Mouse (Mus musculus) forebrain, embryonic 16.5 days (tissue): Measurements from ENCODE around the gene Myh7. TPM values are rescaled to one million over a fixed set of nuclear protein-coding genes. Genes with fewer than 3 reads are reported as not detected.
"Not testable (repeated sequence)": the region's sequence is repeated elsewhere in the genome, so short reads cannot be mapped to it uniquely, and the experiment has no call there.

Source experiments
- ATAC-seq: fragments of 200-750 bp; cut with Nextera tagmentation; 2 replicates; pipeline ENCODE4 v1.8.0; 2017; ENCODE audit warnings: mild to moderate bottlenecking, moderate library complexity
- H3K27ac ChIP-seq: fragments of 300-500 bp; sonication (generic); 2 replicates; pipeline ENCODE4 v1.5.1; 2014; ENCODE audit warnings: low read length, control low read depth
- H3K27me3 ChIP-seq: fragments of 300-500 bp; sonication (generic); replicated peaks from 2 replicates; pipeline ENCODE4 v1.6.1; 2014; ENCODE audit warnings: low read length; ENCODE audit not compliant: control insufficient read depth, insufficient read depth
- H3K36me3 ChIP-seq: fragments of 300-500 bp; sonication (generic); 2 replicates; pipeline ENCODE4 v1.6.1; 2014; ENCODE audit not compliant: control insufficient read depth, insufficient read depth
- H3K4me1 ChIP-seq: fragments of 300-500 bp; sonication (generic); replicated peaks from 2 replicates; pipeline ENCODE4 v1.6.1; 2014; ENCODE audit warnings: low read length; ENCODE audit not compliant: control insufficient read depth, insufficient read depth
- H3K4me2 ChIP-seq: fragments of 300-500 bp; sonication (generic); 2 replicates; pipeline ENCODE4 v1.6.1; 2014; ENCODE audit warnings: mild to moderate bottlenecking, low read length, control low read depth
- H3K4me3 ChIP-seq: fragments of 300-500 bp; sonication (generic); replicated peaks from 2 replicates; pipeline ENCODE4 v1.5.1; 2014; ENCODE audit warnings: mild to moderate bottlenecking, low read length, control low read depth
- H3K9ac ChIP-seq: fragments of 300-500 bp; sonication (generic); replicated peaks from 2 replicates; pipeline ENCODE4 v1.6.1; 2014; ENCODE audit warnings: low read depth, low read length, control low read depth
- H3K9me3 ChIP-seq: fragments of 300-500 bp; sonication (generic); 2 replicates; pipeline ENCODE4 v1.6.1; 2016; ENCODE audit warnings: low read length; ENCODE audit not compliant: control insufficient read depth
- WGBS: fragments of 180-500 bp; shearing (Covaris S2); extraction: QIAGEN DNeasy Blood & Tissue Kit; methylation state at CpG from one replicate; pipeline ENCODE4 v1.1.7; 2014; 5-methylcytosine and 5-hydroxymethylcytosine counted together
- polyA plus RNA-seq: library from polyadenylated mRNA; unstranded; fragments of >200 nt; fragmentation: Nextera tagmentation; extraction: Ambion mirVana; gene quantifications from 2 replicates; pipeline ENCODE4 v1.2.1, GENCODE M21; 2015

Myh7 gene
- polyA plus RNA-seq, 1 experiment from 2014 or later, result 7.4 TPM

DNA sequence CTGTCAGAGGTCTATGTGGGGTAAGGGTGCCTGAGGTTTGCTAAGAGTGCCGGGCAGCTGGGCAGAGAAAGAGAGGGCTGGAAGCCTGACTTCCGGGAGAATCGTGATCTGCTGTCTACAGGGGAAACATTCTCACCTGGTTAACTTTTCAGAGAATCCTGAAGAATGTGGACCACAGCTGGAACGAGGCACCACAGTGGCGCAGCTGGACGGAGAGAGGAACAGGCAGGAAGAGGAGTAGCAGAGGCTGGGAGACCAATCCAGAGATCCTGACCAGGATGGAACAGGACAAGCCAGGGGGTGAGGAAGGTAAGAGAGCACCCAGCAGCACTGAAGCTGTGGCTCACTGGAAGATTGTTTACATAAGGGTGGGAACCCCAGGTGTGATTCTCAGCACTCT is 28.8 kb downstream of the Myh7 start:
- H3K9me3 ChIP-seq, result no peaks in the 10 kb centered on the region
- no peak overlapping the region for H3K9ac ChIP-seq
- no peak overlapping the region for H3K4me3 ChIP-seq
- no peak overlapping the region for H3K27ac ChIP-seq
- no peak for ATAC-seq
- no peaks in the 10 kb centered on the region for H3K36me3 ChIP-seq
- 78% methylated on average over 6 of the region's 6 CpGs for WGBS
- no peaks in the 10 kb centered on the region for H3K4me1 ChIP-seq
- H3K4me2 ChIP-seq, result no peak overlapping the region
- no peaks in the 10 kb centered on the region for H3K27me3 ChIP-seq

DNA sequence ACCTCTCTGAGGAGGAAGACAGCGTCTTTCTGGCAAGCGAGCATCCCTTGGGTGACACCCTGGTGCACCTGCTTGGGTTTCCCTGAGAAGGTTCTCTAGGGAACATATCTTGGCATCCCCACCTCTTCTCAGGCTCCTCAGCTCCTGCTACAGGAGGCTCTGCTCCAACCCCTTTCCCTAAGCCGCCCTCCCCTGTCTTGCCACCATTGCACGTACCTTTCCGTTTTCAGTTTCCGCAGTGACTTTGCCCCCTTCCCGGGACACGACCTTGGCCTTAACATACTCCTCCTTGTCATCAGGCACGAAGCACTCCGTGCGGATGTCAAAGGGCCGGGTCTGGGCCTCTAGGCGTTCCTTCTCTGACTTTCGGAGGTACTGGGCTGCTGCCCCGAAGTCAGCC is 29.4 kb downstream of the Myh7 start:
- WGBS, result 88% methylated on average over 15 of the region's 15 CpGs

DNA sequence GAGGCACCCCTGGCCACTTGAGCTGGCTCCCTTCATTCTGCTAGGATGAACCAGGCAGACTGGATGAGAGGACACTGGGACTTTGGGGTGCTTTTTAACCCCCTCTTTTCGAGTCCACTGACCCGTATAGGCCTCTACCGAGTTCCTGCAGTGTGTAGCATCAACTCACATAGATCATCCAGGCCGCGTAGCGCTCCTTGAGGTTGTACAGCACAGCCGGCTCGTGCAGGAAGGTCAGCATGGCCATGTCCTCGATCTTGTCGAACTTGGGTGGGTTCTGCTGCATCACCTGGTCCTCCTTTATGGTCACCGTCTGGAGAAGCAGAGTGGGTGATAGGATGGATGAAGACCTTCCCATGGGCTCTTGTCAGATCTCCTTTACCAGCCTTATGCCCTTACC is 30.7 kb downstream of the Myh7 start:
- WGBS, result 92% methylated on average over 11 of the region's 11 CpGs
- Histone ChIP-seq H3K4me1 (no peaks in the 10 kb centered on the region), H3K4me2 (no peak overlapping the region), H3K36me3 (no peaks in the 10 kb centered on the region), H3K9ac (no peak overlapping the region), H3K27me3 (no peaks in the 10 kb centered on the region), H3K4me3 (no peak overlapping the region), H3K27ac (no peak overlapping the region), H3K9me3 (no peaks in the 10 kb centered on the region)
- no peak for ATAC-seq

More for the DNA sequence above, 29.4 kb downstream of the Myh7 start:
- ATAC-seq, result no peak
- Histone ChIP-seq H3K4me1 (no peaks in the 10 kb centered on the region), H3K9me3 (no peaks in the 10 kb centered on the region), H3K36me3 (no peaks in the 10 kb centered on the region), H3K9ac (no peak overlapping the region), H3K4me3 (no peak overlapping the region), H3K27ac (no peak overlapping the region), H3K27me3 (no peaks in the 10 kb centered on the region), H3K4me2 (no peak overlapping the region)

DNA sequence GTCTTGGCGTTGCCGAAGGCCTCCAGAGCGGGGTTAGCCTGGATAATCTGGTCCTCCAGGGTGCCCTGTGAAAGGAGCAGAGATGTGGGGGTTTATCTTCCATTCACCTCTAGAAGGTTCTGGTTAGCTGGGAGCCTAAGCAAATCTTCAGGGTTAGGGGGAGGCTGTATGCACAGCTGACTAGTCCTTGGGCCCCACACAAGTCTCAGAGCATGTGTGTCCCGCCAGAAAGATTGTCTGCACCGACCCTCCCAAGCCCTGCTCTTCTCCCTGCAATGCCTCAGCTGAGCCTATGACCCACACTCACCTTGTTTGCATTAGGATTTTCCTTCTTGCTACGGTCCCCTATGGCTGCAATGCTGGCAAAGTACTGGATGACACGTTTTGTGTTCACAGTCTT is 31.7 kb downstream of the Myh7 start:
- no peak overlapping the region for H3K4me2 ChIP-seq
- H3K4me1 ChIP-seq, result no peaks in the 10 kb centered on the region
- no peak overlapping the region for H3K27ac ChIP-seq
- ATAC-seq, result no peak
- no peaks in the 10 kb centered on the region for H3K27me3 ChIP-seq
- H3K36me3 ChIP-seq, result no peaks in the 10 kb centered on the region
- H3K9me3 ChIP-seq, result no peaks in the 10 kb centered on the region
- WGBS, result 87% methylated on average over 7 of the region's 7 CpGs
- no peak overlapping the region for H3K9ac ChIP-seq
- no peak overlapping the region for H3K4me3 ChIP-seq

DNA sequence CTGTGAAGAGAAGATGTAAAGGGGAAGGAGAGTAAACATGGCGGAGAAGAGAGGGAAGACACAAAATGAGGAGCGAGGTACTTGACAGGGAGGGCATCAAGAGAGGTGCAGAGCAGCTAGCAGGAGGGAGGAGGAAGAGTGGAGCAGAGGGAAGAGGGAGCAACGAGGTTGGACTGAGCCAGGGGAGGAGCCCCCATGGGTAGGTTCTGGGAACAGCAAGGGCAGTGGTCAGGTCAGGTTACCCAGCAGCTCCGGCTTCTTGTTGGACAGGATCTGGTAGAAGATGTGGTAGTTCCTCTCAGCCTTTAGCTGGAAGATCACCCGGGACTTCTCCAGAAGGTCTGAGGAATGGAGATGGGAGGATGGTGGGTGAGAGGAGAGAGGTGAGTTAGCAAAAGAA is 32.9 kb downstream of the Myh7 start:
- H3K9ac ChIP-seq, result no peak overlapping the region
- H3K9me3 ChIP-seq, result no peaks in the 10 kb centered on the region
- no peaks in the 10 kb centered on the region for H3K4me1 ChIP-seq
- no peak overlapping the region for H3K4me3 ChIP-seq
- no peaks in the 10 kb centered on the region for H3K36me3 ChIP-seq
- H3K27ac ChIP-seq, result no peak overlapping the region
- no peak for ATAC-seq
- H3K27me3 ChIP-seq, result no peaks in the 10 kb centered on the region
- no peak overlapping the region for H3K4me2 ChIP-seq
- 91% methylated on average over 5 of the region's 5 CpGs for WGBS

DNA sequence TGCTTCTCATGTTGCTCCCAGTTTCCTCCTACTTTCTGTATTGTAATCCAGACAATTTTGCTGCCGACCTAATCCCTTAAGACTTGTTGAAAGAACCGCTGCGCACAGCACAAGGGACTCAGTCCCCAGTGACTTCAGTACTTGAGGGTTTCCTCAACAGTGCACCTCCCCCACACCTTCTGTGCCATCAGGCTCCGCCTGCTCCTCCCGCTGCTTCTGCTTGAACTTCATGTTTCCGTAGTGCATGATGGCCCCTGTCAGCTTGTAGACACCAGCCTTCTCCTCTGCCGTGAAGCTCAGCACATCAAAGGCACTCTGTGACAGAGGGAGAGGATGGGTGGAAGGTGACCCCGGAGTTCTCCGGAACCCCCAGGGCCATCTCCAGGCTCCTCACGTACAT is 33.7 kb downstream of the Myh7 start:
- Histone ChIP-seq H3K4me3 (no peak overlapping the region), H3K36me3 (no peaks in the 10 kb centered on the region), H3K9ac (no peak overlapping the region), H3K27ac (no peak overlapping the region), H3K27me3 (no peaks in the 10 kb centered on the region), H3K4me1 (no peaks in the 10 kb centered on the region), H3K4me2 (no peak overlapping the region), H3K9me3 (no peaks in the 10 kb centered on the region)
- 72% methylated on average over 10 of the region's 10 CpGs for WGBS
- no peak for ATAC-seq

DNA sequence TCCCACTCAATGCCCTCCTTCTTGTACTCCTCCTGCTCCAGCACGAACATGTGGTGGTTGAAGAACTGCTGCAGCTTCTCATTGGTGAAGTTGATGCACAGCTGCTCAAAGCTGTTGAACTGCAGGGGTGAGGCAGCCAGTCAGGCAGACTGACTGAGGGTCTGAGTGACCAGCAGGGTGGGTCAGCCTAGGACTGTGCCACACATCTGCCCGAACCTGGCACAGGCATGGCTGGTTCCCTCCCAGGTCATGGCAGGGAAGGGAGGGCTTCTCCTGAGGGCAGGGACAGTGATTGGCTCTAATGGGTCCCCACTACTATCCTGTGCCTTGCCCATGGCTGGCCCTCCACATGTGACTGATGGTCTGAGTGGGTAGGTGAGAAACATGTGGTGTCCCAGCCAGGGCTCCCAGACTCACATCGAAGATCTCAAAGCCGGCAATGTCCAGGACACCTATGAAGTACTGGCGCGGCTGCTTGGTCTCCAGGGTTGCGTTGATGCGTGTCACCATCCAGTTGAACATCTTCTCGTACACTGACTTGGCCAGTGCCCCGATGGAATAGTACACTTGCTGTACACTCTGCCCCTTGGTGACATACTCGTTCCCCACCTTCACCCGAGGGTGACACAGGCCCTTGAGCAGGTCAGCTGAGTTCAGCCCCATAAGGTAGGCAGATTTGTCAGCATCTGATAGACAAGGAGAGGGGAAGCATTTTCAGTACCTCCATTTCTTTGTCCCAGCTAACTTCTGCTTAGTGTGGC is 34.4 kb downstream of the Myh7 start:
- H3K4me1 ChIP-seq, H3K4me3 ChIP-seq, H3K36me3 ChIP-seq, H3K9me3 ChIP-seq, H3K27me3 ChIP-seq, H3K9ac ChIP-seq, H3K27ac ChIP-seq, ATAC-seq, H3K4me2 ChIP-seq: not testable (repeated sequence)
- 88% methylated on average over 12 of the region's 12 CpGs for WGBS

DNA sequence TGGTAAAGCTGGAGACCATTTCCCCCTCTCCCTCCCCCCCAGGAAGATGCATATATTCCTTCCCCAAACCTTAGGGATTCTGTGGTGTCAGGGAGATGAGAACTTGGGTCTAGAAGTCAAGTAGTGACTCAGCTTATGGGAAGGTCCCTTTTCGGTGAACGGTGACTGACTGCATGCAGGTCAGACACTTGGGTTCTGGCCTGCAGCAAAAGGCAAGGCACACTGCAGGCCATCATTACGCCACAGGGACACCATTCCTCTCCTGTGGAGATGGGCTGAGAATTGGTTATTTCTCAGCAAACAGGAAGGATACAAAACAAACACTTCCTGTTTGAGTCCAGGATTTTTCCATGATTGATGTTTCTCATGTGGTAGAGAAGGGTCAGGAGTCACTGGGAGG is 35.2 kb downstream of the Myh7 start:
- Histone ChIP-seq H3K4me3 (no peak overlapping the region), H3K9me3 (no peaks in the 10 kb centered on the region), H3K4me2 (no peak overlapping the region), H3K4me1 (no peaks in the 10 kb centered on the region), H3K9ac (no peak overlapping the region), H3K27me3 (no peaks in the 10 kb centered on the region), H3K27ac (no peak overlapping the region), H3K36me3 (no peaks in the 10 kb centered on the region)
- WGBS, result 89% methylated on average over 3 of the region's 3 CpGs
- ATAC-seq, result no peak

DNA sequence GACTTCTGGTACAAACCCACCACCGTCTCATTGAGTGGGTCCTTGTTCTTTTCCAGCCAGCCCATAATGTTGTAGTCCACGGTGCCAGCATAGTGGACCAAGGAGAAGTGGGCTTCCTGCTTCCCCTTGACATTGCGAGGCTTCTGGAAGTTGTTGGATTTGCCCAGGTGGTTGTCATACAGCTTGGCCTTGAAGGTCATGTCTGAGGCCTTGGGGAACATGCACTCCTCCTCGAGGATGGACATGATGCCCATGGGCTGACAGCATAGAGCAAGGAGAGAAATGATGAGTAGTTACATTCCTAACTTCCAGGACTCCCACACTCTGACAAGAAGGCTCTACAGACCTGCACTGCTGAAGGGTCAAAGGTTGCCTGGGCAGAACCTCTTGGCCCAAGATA is 35.9 kb downstream of the Myh7 start:
- 84% methylated on average over 4 of the region's 4 CpGs for WGBS
- H3K4me3 ChIP-seq, result no peak overlapping the region
- H3K27ac ChIP-seq, result no peak overlapping the region
- no peak overlapping the region for H3K9ac ChIP-seq
- no peaks in the 10 kb centered on the region for H3K36me3 ChIP-seq
- no peaks in the 10 kb centered on the region for H3K4me1 ChIP-seq
- no peaks in the 10 kb centered on the region for H3K27me3 ChIP-seq
- no peak for ATAC-seq
- H3K9me3 ChIP-seq, result no peaks in the 10 kb centered on the region
- no peak overlapping the region for H3K4me2 ChIP-seq

DNA sequence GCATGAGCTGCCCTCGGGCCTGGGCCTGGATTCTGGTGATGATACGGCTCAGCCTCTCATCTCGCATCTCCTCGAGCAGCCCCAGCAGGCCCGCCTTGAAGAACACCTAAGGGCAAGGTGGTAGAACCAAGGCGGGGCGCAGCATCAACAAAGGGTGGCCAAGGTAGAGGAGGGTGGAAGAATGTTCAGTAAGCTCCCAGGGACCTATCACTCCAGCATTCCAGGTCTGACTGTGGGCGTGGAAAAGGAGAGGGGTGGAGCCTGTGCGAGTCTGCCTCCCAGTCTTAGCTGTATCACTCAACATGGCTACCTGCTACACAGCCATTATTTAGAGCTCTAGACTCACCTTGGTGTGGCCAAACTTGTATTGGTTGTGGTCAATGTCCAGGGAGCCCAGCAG is 37.9 kb downstream of the Myh7 start:
- no peaks in the 10 kb centered on the region for H3K27me3 ChIP-seq
- H3K4me1 ChIP-seq, result no peaks in the 10 kb centered on the region
- no peak overlapping the region for H3K27ac ChIP-seq
- WGBS, result 91% methylated on average over 9 of the region's 9 CpGs
- H3K4me2 ChIP-seq, result no peak overlapping the region
- H3K9me3 ChIP-seq, result no peaks in the 10 kb centered on the region
- no peak overlapping the region for H3K4me3 ChIP-seq
- no peak overlapping the region for H3K9ac ChIP-seq
- ATAC-seq, result no peak
- H3K36me3 ChIP-seq, result no peaks in the 10 kb centered on the region
